Mouse (Mus musculus): Measurements from ENCODE around the gene Eva1a. TPM values are rescaled to one million over a fixed set of nuclear protein-coding genes. Genes with fewer than 3 reads are reported as not detected.
A peak's percentile ranks its signal among the peaks of the same experiment; 100 is the strongest.

Eva1a gene
- 1 to 10 TPM; 1.3 to 1.6 TPM for total RNA-seq (2021)
- long read RNA-seq, experiment 1, partial matches to known transcripts = 0 of 2 reads
- long read RNA-seq, experiment 1, other reads (novel, unspliced or antisense) = 0 of 2 reads
- long read RNA-seq, experiment 2 = 0 reads

- DNase-seq = no peak
Measured at GRCm38 (mm10) chr6:82040834-82041487, at the start of gene Eva1a. TSS of gene Eva1a (plus strand) at chr6:82041043.

DNA sequence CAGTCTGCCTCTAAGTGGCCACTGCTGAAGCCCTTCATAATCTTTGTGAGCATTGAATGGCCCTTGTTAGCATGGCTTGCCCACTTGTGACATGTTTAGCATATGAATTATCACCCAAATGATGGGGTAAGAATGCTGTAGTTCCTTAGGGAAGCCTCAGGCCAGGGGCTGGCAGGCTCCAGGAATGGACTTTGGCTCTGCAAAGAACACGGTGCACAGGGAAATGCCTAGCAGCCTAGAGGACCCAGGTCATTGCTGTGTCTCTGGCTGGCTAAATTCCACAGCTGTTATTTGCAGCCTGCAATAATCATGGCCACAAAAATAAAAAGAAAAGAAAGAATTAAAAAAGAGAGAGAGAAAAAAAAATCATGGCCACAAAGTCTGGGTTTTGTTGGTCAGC lies 28.5 kb upstream of the Eva1a start:
- DNase-seq = no peak

DNA sequence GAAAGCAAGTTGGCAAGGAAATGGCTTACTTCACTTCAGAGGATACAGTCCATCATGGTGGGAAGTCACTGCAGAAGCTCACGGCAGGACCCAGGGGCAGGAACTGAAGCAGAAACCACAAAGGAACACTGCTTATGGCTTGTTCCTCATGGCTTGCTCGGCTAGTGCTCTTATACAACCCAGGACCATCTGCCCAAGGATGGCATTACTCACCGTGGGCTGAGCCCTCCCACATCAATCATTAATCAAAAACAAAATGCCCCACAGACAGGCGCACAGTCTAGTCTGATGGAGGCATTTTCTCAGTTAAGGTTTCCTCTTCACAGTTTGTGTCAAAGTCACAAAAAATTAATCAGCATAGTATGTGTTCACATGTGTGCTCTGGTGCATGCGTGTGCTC lies 19.8 kb upstream of the Eva1a start:
- no peak for DNase-seq

DNA sequence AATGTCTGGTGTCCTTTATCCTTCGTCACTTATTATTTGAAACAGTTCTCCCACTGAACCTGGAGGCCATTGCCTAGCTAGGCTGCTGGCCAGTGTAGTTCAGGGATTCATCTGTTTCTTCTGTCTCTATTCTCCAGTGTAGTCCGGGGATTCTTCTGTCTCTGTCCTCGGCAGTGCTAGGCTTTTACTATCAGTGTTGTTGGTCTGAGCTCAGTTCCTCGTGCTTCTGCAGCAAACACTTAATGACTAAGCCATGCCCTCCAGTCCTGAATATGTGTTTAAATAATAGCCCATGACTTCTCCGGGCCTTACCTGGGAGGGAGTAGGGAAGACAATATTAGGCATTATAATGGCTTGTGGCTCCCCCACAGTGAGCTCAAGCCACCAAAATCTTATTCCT lies 19.3 kb upstream of the Eva1a start:
- no peak for DNase-seq

- DNase-seq = no peak
Measured at GRCm38 (mm10) chr6:82029611-82030510, 11.0 kb upstream of the Eva1a start.

GRCm38 (mm10) chr6:82030511-82030884 lies 10.3 kb upstream of the Eva1a start:
- no peak for DNase-seq

- DNase-seq = no peak
Measured at GRCm38 (mm10) chr6:82037211-82037610, 3.6 kb upstream of the Eva1a start.

GRCm38 (mm10) chr6:82039193-82039592 lies 1.6 kb upstream of the Eva1a start:
- no peak for DNase-seq

DNA sequence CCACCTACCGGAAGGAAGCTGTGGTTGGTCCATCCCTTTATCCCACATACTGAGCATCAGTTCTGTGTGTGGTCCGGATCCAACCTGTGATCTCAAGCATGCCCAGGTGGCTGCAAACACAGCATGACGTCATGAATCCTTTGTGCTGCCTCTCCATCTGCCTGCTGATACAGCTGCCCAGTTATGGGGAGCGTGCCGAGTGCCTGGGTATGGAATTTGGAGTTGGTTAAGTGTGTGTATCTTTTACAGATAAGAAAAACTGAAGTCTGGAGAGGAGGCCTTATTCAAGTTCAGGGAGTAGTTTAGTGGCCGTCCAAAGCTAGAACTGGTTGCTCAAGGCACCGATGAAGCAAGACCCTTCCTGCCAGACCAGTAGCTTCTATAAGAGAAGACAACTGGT lies 875 bp upstream of the Eva1a start:
- DNase-seq = no peak

- peak; percentile 53 to 57 for DNase-seq
Measured at GRCm38 (mm10) chr6:82041488-82042295, 849 bp downstream of the Eva1a start.

DNA sequence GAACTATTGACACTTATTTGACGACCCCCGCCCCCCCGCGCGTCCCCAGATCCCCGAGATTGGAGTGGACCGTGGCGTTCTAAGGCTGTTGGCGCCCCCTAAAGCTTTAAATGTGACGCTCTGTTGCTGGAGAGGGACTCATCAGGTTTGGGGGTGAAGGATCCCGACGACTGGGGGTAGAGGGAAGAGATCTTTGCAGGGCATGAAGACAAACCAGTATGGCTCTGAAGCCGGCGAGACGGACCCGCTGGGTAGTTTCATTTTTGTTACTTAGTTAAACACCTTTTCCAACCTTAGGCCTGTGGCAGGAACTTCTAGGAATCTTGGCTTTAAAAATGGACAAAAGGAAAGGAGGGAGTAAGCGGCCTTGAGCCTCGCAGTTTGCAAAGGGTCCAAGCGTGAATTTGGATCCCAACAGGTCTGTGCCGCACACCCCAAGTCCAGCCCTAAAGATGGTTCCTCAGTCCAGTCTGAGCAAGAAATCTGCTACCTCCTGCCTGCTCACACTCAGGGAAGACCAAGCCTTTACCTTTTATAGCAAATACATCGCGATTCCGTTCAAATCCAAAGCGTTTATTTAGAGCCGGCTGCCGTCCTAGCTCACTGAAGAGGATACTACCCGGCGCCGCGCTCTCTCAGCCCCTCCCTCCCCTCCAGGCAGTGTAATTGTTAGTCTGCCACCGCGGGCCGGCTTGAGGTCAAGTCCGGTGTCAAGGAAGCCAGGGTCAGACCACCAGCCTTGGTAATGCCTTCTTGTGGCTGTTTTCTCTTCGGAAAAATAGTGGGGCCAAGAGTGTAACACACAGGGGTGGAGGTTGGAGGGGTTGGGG lies 1.7 kb downstream of the Eva1a start:
- DNase-seq = peak; percentile 50 to 60

GRCm38 (mm10) chr6:82043634-82044033 lies 2.8 kb downstream of the Eva1a start:
- no peak for DNase-seq

DNA sequence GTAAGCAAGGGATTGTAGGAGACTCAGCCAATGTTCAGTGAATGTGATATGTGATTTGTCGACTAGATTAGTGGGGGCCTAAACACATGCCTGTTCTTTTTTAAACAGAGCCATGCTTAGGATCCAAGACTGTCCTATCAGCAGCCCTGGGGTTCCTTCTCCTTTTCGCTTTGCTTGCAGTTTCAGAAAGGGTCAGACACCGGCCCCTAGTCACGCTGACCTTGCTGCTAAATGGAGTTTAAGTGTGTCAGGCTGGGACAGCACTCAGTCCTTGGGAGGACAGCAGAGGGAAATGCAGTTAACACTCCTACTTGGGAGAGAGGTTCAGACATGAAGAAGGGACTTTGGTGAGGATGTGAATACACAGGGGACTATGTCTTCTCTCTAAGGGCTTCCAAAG lies 3.7 kb downstream of the Eva1a start:
- no peak for DNase-seq

DNA sequence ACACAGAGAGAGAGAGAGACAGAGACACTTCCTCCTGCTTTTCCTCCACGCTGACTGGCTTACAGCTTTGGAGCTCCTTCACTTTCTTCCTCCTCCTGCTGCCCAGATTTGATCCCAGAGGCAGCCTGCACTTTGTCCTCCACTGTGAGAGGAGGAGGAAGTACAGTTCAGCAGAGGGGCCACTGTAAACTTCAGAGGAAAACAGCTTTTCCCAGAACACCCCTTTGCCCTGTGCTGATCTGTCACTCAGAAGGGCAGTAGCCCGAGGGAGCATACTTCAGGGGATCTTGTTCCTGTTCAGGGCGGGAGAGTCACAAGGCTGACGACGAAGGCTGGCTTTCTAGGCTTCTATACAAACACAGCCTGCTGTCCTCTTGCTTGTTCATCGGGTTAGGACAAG lies 7.1 kb downstream of the Eva1a start:
- DNase-seq = no peak

DNA sequence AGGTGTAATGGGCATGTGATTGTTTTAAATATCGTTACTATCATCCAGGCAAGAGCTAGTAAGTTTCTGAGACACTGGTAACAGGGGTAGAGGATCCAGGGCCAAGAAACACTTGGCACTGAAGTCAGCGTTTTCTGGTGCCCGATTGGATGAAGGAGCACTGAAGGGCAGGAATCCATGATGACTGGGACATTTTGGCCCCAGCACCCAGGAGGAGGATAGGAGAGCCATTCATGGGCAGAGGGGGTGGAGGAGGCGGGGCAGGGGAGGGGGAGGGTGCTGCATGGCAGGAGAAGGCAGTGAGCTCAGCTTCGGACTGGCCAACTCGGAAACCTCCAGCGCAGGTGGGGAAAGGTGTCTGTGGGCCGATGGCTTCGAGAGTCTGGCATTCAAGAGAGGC lies 9.4 kb downstream of the Eva1a start:
- no peak for DNase-seq

DNA sequence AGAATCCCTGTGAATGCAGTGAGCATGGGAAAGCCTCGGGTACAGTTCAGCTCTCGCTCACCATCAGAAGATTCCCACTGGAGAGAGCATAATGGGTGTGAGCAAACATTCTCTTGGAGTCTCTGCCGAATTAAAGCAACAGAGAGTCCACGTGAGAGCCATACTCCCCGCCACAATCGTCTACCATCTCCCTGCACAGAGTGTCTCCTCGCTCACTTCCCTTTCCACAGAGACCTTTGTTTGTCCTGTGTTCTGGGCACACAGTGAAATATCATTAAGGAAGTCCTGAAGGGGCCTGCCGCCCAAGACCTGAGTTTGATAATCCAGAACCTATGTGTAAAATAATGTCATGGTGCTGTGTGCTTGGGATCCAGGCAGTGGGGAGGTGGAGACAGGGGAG lies 10.7 kb downstream of the Eva1a start:
- DNase-seq = no peak

- peak in 1 of 2 experiments; percentile 3 for DNase-seq
Measured at GRCm38 (mm10) chr6:82052047-82052725, 11.3 kb downstream of the Eva1a start.

DNA sequence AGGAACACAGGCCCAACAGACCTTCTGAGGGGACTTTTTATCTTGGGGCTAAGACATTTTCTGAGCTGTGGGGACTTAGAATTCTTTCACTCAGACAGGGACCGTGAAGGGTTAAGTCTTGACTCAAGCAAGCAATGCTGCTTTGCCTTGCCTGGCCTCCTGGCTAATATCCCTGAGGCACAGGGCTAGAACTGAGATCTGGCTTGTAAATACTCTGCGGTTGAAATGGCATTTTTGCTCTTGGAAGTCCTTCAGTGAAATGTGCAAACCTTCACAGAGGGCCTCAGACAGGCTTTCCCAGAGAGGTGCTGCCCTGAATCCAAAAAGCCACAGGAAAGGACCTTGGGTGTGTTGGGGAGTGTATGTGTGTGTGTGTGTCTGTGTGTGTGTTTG lies 11.9 kb downstream of the Eva1a start:
- no peak for DNase-seq

GRCm38 (mm10) chr6:82054854-82055253 lies 14.0 kb downstream of the Eva1a start:
- DNase-seq = peak; percentile 10 to 34

GRCm38 (mm10) chr6:82059896-82060295 lies 19.1 kb downstream of the Eva1a start:
- no peak for DNase-seq

- DNase-seq = no peak
Measured at GRCm38 (mm10) chr6:82065230-82065629, 24.4 kb downstream of the Eva1a start.

All from adrenal gland, postnatal 36 days (tissue).